Mouse (Mus musculus): ENCODE results near the gene Prkg1.

GRCm38 (mm10) chr19:31759855-31760254, 5.0 kb downstream of the Prkg1 start:
- TF ChIP-seq HCFC1 (IDR thresholded peaks at IDR 0.05; ENCODE audit: borderline replicate concordance, insufficient read depth, low read length): no peak
- no peak for TF ChIP-seq CHD2 (IDR thresholded peaks at IDR 0.05; ENCODE audit: low read depth, low read length)

Measured in ES-E14 (cell line).